Mouse (Mus musculus): Measurements from ENCODE around the gene Olfr548-ps1. TPM values are rescaled to one million over a fixed set of nuclear protein-coding genes. Genes with fewer than 3 reads are reported as not detected.

Olfr548-ps1 gene
- polyA plus RNA-seq, 1 experiment from 2014 or later = not detected

- Histone ChIP-seq H3K9ac (no peak overlapping the region), H3K27ac (no peak overlapping the region), H3K4me2 (no peak overlapping the region), H3K9me3 (no peaks in the 10 kb centered on the region), H3K4me1 (no peaks in the 10 kb centered on the region), H3K36me3 (no peaks in the 10 kb centered on the region), H3K4me3 (replicated peaks) (no peak overlapping the region), H3K27me3 (replicated peaks) (no peaks in the 10 kb centered on the region; the same call in 1 of the 2 replicates)
- no peak for ATAC-seq (ENCODE audit: insufficient read depth, low FRiP score, low read depth)
- WGBS = 81% methylated on average over 2 of the region's 2 CpGs
Observed at GRCm38 (mm10) chr7:102517051-102517335, 23.7 kb upstream of the Olfr548-ps1 start.

GRCm38 (mm10) chr7:102529052-102529451 lies 11.6 kb upstream of the Olfr548-ps1 start:
- no peaks in the 10 kb centered on the region for H3K4me1 ChIP-seq
- no peak for ATAC-seq (ENCODE audit: insufficient read depth, low FRiP score, low read depth)
- H3K4me3 ChIP-seq (replicated peaks) = no peak overlapping the region
- no peaks in the 10 kb centered on the region for H3K9me3 ChIP-seq
- no peak overlapping the region for H3K4me2 ChIP-seq
- H3K36me3 ChIP-seq = no peaks in the 10 kb centered on the region
- no peak overlapping the region for H3K9ac ChIP-seq
- H3K27ac ChIP-seq = no peak overlapping the region
- 73% methylated on average over 1 of the region's 1 CpGs for WGBS
- no peaks in the 10 kb centered on the region for H3K27me3 ChIP-seq (replicated peaks)

GRCm38 (mm10) chr7:102534449-102534848 lies 6.2 kb upstream of the Olfr548-ps1 start, which contains the start of gene Olfr547:
Gene Olfr547 (plus strand): TSS chr7:102534749.
- Histone ChIP-seq H3K4me2 (no peak within 1 kb of the TSS), H3K9me3 (no peaks in the 10 kb centered on the region), H3K27ac (no peak within 1 kb of the TSS), H3K4me3 (replicated peaks) (no peak within 1 kb of the TSS), H3K9ac (no peak within 1 kb of the TSS), H3K27me3 (replicated peaks) (no peaks in the 10 kb centered on the region), H3K4me1 (no peaks in the 10 kb centered on the region), H3K36me3 (no peaks in the 10 kb centered on the region)
- ATAC-seq (ENCODE audit: insufficient read depth, low FRiP score, low read depth) = no peak
- WGBS = 67% methylated on average over 1 of the region's 1 CpGs

GRCm38 (mm10) chr7:102541251-102541650 lies 555 bp downstream of the Olfr548-ps1 start:
- Histone ChIP-seq H3K4me3 (replicated peaks) (no peak overlapping the region), H3K36me3 (no peaks in the 10 kb centered on the region), H3K9ac (no peak overlapping the region), H3K4me2 (no peak overlapping the region), H3K9me3 (no peaks in the 10 kb centered on the region), H3K4me1 (no peaks in the 10 kb centered on the region), H3K27me3 (replicated peaks) (no peaks in the 10 kb centered on the region), H3K27ac (no peak overlapping the region)
- 68% methylated on average over 3 of the region's 3 CpGs for WGBS
- ATAC-seq (ENCODE audit: insufficient read depth, low FRiP score, low read depth) = no peak

- no peak within 1 kb of the TSS for H3K9ac ChIP-seq
- no peaks in the 10 kb centered on the region for H3K27me3 ChIP-seq (replicated peaks)
- WGBS = 85% methylated on average over 3 of the region's 3 CpGs
- H3K9me3 ChIP-seq = no peaks in the 10 kb centered on the region
- no peak within 1 kb of the TSS for H3K4me2 ChIP-seq
- H3K27ac ChIP-seq = no peak within 1 kb of the TSS
- no peak for ATAC-seq (ENCODE audit: insufficient read depth, low FRiP score, low read depth)
- H3K4me3 ChIP-seq (replicated peaks) = no peak within 1 kb of the TSS
- H3K4me1 ChIP-seq = no peaks in the 10 kb centered on the region
- H3K36me3 ChIP-seq = no peaks in the 10 kb centered on the region
Observed at GRCm38 (mm10) chr7:102549570-102549969, 8.9 kb downstream of the Olfr548-ps1 start, which contains the start of gene Olfr549. Gene Olfr549 (plus strand): TSS chr7:102549870.

- 67% methylated on average over 3 of the region's 3 CpGs for WGBS
- no peaks in the 10 kb centered on the region for H3K4me1 ChIP-seq
Observed at GRCm38 (mm10) chr7:102553279-102553678, 12.6 kb downstream of the Olfr548-ps1 start.

GRCm38 (mm10) chr7:102564999-102565997 lies 24.6 kb downstream of the Olfr548-ps1 start, which contains the start of gene Trim21:
Gene Trim21 (minus strand): TSS chr7:102565486.
- Histone ChIP-seq H3K36me3 (no peaks in the 10 kb centered on the region), H3K4me3 (replicated peaks) (peak within 1 kb of the TSS; percentile 58), H3K9me3 (no peaks in the 10 kb centered on the region), H3K27me3 (replicated peaks) (no peaks in the 10 kb centered on the region), H3K27ac (no peak within 1 kb of the TSS), H3K4me2 (peak within 1 kb of the TSS; percentile 60), H3K9ac (peak within 1 kb of the TSS; percentile 42; the same call in 1 of the 2 replicates), H3K4me1 (no peaks in the 10 kb centered on the region; the same call in 1 of the 2 replicates)
- WGBS = 12% methylated on average over 10 of the region's 10 CpGs
- ATAC-seq (ENCODE audit: insufficient read depth, low FRiP score, low read depth) = peak; percentile 99

More at GRCm38 (mm10) chr7:102553279-102553678, 12.6 kb downstream of the Olfr548-ps1 start:
- no peak overlapping the region for H3K4me3 ChIP-seq (replicated peaks)
- H3K9ac ChIP-seq = no peak overlapping the region
- ATAC-seq (ENCODE audit: insufficient read depth, low FRiP score, low read depth) = no peak
- H3K9me3 ChIP-seq = no peaks in the 10 kb centered on the region
- no peaks in the 10 kb centered on the region for H3K27me3 ChIP-seq (replicated peaks)
- H3K27ac ChIP-seq = no peak overlapping the region
- H3K36me3 ChIP-seq = no peaks in the 10 kb centered on the region
- H3K4me2 ChIP-seq = no peak overlapping the region

- WGBS = 86% methylated on average over 4 of the region's 4 CpGs
- Histone ChIP-seq H3K4me2 (no peak overlapping the region), H3K27me3 (replicated peaks) (no peaks in the 10 kb centered on the region), H3K4me1 (no peaks in the 10 kb centered on the region; the same call in 1 of the 2 replicates), H3K9me3 (no peaks in the 10 kb centered on the region), H3K27ac (no peak overlapping the region), H3K9ac (no peak overlapping the region), H3K4me3 (replicated peaks) (no peak overlapping the region), H3K36me3 (no peaks in the 10 kb centered on the region)
- ATAC-seq (ENCODE audit: insufficient read depth, low FRiP score, low read depth) = no peak
Observed at GRCm38 (mm10) chr7:102566219-102566618, 25.5 kb downstream of the Olfr548-ps1 start.

GRCm38 (mm10) chr7:102571142-102571541 lies 30.4 kb downstream of the Olfr548-ps1 start, which contains the start of gene Olfr550:
Gene Olfr550 (plus strand): TSS chr7:102571442.
- Histone ChIP-seq H3K36me3 (no peaks in the 10 kb centered on the region), H3K27me3 (replicated peaks) (no peaks in the 10 kb centered on the region), H3K9ac (no peak within 1 kb of the TSS), H3K4me1 (no peaks in the 10 kb centered on the region), H3K9me3 (no peaks in the 10 kb centered on the region), H3K4me2 (no peak within 1 kb of the TSS), H3K27ac (no peak within 1 kb of the TSS), H3K4me3 (replicated peaks) (no peak within 1 kb of the TSS)
- no peak for ATAC-seq (ENCODE audit: insufficient read depth, low FRiP score, low read depth)
- WGBS = 85% methylated on average over 8 of the region's 8 CpGs

- no peak overlapping the region for H3K4me3 ChIP-seq (replicated peaks)
- no peak overlapping the region for H3K4me2 ChIP-seq
- H3K4me1 ChIP-seq = no peaks in the 10 kb centered on the region
- H3K9me3 ChIP-seq = no peaks in the 10 kb centered on the region
- no peak overlapping the region for H3K27ac ChIP-seq
- WGBS = 68% methylated on average over 3 of the region's 3 CpGs
- no peak for ATAC-seq (ENCODE audit: insufficient read depth, low FRiP score, low read depth)
- H3K9ac ChIP-seq = no peak overlapping the region
- no peaks in the 10 kb centered on the region for H3K36me3 ChIP-seq
- H3K27me3 ChIP-seq (replicated peaks) = no peaks in the 10 kb centered on the region
Observed at GRCm38 (mm10) chr7:102573174-102573830, 32.6 kb downstream of the Olfr548-ps1 start.

GRCm38 (mm10) chr7:102575998-102576397 lies 35.3 kb downstream of the Olfr548-ps1 start:
- Histone ChIP-seq H3K27ac (no peak overlapping the region), H3K9me3 (no peaks in the 10 kb centered on the region), H3K27me3 (replicated peaks) (no peaks in the 10 kb centered on the region), H3K9ac (no peak overlapping the region), H3K4me2 (no peak overlapping the region), H3K4me3 (replicated peaks) (no peak overlapping the region), H3K4me1 (no peaks in the 10 kb centered on the region), H3K36me3 (no peaks in the 10 kb centered on the region)
- no peak for ATAC-seq (ENCODE audit: insufficient read depth, low FRiP score, low read depth)
- 56% methylated on average over 6 of the region's 6 CpGs for WGBS

GRCm38 (mm10) chr7:102591786-102592185 lies 51.1 kb downstream of the Olfr548-ps1 start, which contains the start of gene Olfr551:
Gene Olfr551 (minus strand): TSS chr7:102591886.
- Histone ChIP-seq H3K4me2 (no peak within 1 kb of the TSS), H3K27me3 (replicated peaks) (no peaks in the 10 kb centered on the region), H3K36me3 (no peaks in the 10 kb centered on the region), H3K4me1 (no peaks in the 10 kb centered on the region), H3K4me3 (replicated peaks) (no peak within 1 kb of the TSS), H3K9ac (no peak within 1 kb of the TSS), H3K9me3 (no peaks in the 10 kb centered on the region), H3K27ac (no peak within 1 kb of the TSS)
- WGBS = 94% methylated on average over 3 of the region's 3 CpGs
- ATAC-seq (ENCODE audit: insufficient read depth, low FRiP score, low read depth) = no peak

Data from stomach, embryonic 15.5 days (tissue).